Comparison of ENCODE assay signal across 8 mouse cellular contexts in genomic region chr1:86505461-86505860, GRCm38 (mm10). TPM values are rescaled to one million over a fixed set of nuclear protein-coding genes. Genes with fewer than 3 reads are reported as not detected.
DNase-seq lines count a peak whose midpoint lies in the region; ATAC-seq and TF ChIP-seq lines count a peak whose summit lies in the region.

No protein-coding gene starts in this region.

- H3K9ac ChIP-seq in embryonic facial prominence, embryonic 14.5 days (ENCODE audit: low read depth, low read length) = peak overlapping the region; percentile 68; the same call in 1 of the 2 replicates
- peak overlapping the region; percentile 61; the same call in 1 of the 2 replicates for H3K9ac ChIP-seq in liver, postnatal 0 days (replicated peaks)

- TF ChIP-seq CTCF in liver, postnatal 0 days (IDR thresholded peaks at IDR 0.05; ENCODE audit: low read depth) = no peak
- TF ChIP-seq CTCF in small intestine, adult 2 months (IDR thresholded peaks at IDR 0.05; ENCODE audit: extremely low read depth, insufficient read length, insufficient replicate concordance, low read depth, low read length) = no peak

- peak; percentile 39 for DNase-seq in adrenal gland, postnatal 14 days
- DNase-seq in adrenal gland, adult 8-10 months = no peak
- DNase-seq in A20 (ENCODE audit: low read depth, low spot score) = peak; percentile 62
- DNase-seq in embryonic facial prominence, embryonic 14.5 days (ENCODE audit: low spot score) = peak; percentile 73
- DNase-seq in hindbrain, embryonic 10.5 days (ENCODE audit: low spot score) = peak; percentile 62
- no peak for DNase-seq in liver, postnatal 0 days
- no peak for DNase-seq in spleen, postnatal 10 days (ENCODE audit: low spot score in 2 of 2)

- no peak overlapping the region for H3K4me3 ChIP-seq in embryonic facial prominence, embryonic 14.5 days (ENCODE audit: low read depth, low read length)
- H3K4me3 ChIP-seq in hindbrain, embryonic 10.5 days = peak overlapping the region; percentile 51; the same call in 1 of the 2 replicates
- no peak overlapping the region for H3K4me3 ChIP-seq in liver, postnatal 0 days (ENCODE audit: low read depth, low read length)
- H3K4me3 ChIP-seq in small intestine, adult 2 months (ENCODE audit: low read depth, low read length) = no peak overlapping the region

- peak overlapping the region; percentile 66 for H3K4me2 ChIP-seq in embryonic facial prominence, embryonic 14.5 days (ENCODE audit: low read depth, low read length)
- peak overlapping the region; percentile 89 for H3K4me2 ChIP-seq in liver, postnatal 0 days (ENCODE audit: low read depth, low read length)

- WGBS in embryonic facial prominence, embryonic 14.5 days = 90% methylated on average over 1 of the region's 1 CpGs
- WGBS in hindbrain, embryonic 10.5 days = 38% methylated on average over 1 of the region's 1 CpGs
- 47% methylated on average over 1 of the region's 1 CpGs for WGBS in liver, postnatal 0 days (ENCODE audit: insufficient replicate concordance)
- 73% methylated on average over 1 of the region's 1 CpGs for WGBS in small intestine, adult 2 months

- no peak for TF ChIP-seq EP300 in liver, postnatal 0 days (IDR thresholded peaks at IDR 0.05; ENCODE audit: low read depth)

- no peaks in the 10 kb centered on the region for H3K36me3 ChIP-seq in embryonic facial prominence, embryonic 14.5 days (ENCODE audit: control insufficient read depth, insufficient read depth, low read length)
- H3K36me3 ChIP-seq in hindbrain, embryonic 10.5 days = no peaks in the 10 kb centered on the region
- H3K36me3 ChIP-seq in liver, postnatal 0 days (replicated peaks; ENCODE audit: insufficient read depth, low read length) = no peaks in the 10 kb centered on the region
- H3K36me3 ChIP-seq in small intestine, adult 2 months (ENCODE audit: control insufficient read depth, insufficient read depth, low read length) = no peaks in the 10 kb centered on the region

- H3K27me3 ChIP-seq in embryonic facial prominence, embryonic 14.5 days (replicated peaks; ENCODE audit: control insufficient read depth, insufficient read depth, low read length) = no peaks in the 10 kb centered on the region
- no peaks in the 10 kb centered on the region for H3K27me3 ChIP-seq in hindbrain, embryonic 10.5 days (ENCODE audit: insufficient read depth, poor library complexity, severe bottlenecking)
- no peaks in the 10 kb centered on the region for H3K27me3 ChIP-seq in liver, postnatal 0 days (ENCODE audit: insufficient read depth, low read length)
- no peaks in the 10 kb centered on the region for H3K27me3 ChIP-seq in small intestine, adult 2 months (ENCODE audit: control insufficient read depth, insufficient read depth, low read length)

- H3K9me3 ChIP-seq in embryonic facial prominence, embryonic 14.5 days (ENCODE audit: control insufficient read depth, low read length) = no peaks in the 10 kb centered on the region
- H3K9me3 ChIP-seq in hindbrain, embryonic 10.5 days = no peaks in the 10 kb centered on the region
- no peaks in the 10 kb centered on the region for H3K9me3 ChIP-seq in liver, postnatal 0 days (ENCODE audit: low read length)

- TF ChIP-seq POLR2A in small intestine, adult 2 months (IDR thresholded peaks at IDR 0.05; ENCODE audit: low read depth, low read length) = no peak

- no peak for ATAC-seq in embryonic facial prominence, embryonic 14.5 days (ENCODE audit: low read depth)
- no peak for ATAC-seq in liver, postnatal 0 days

- peak overlapping the region; percentile 96 for H3K27ac ChIP-seq in embryonic facial prominence, embryonic 14.5 days (replicated peaks; ENCODE audit: low read depth, low read length)
- H3K27ac ChIP-seq in hindbrain, embryonic 10.5 days = peak overlapping the region; percentile 94
- peak overlapping the region; percentile 84 for H3K27ac ChIP-seq in liver, postnatal 0 days (ENCODE audit: low read depth)
- peak overlapping the region; percentile 91 for H3K27ac ChIP-seq in small intestine, adult 2 months (ENCODE audit: insufficient read depth, low read depth, low read length)

- H3K4me1 ChIP-seq in embryonic facial prominence, embryonic 14.5 days (ENCODE audit: control insufficient read depth, insufficient read depth, low read length) = peaks cover 37% of the 10 kb centered on the region
- peaks cover 86% of the 10 kb centered on the region for H3K4me1 ChIP-seq in hindbrain, embryonic 10.5 days (replicated peaks)
- H3K4me1 ChIP-seq in liver, postnatal 0 days (ENCODE audit: insufficient read depth) = peaks cover 57% of the 10 kb centered on the region
- peaks cover 38% of the 10 kb centered on the region for H3K4me1 ChIP-seq in small intestine, adult 2 months (ENCODE audit: control insufficient read depth, insufficient read depth, insufficient read length, low read length)

RNA-seq across cellular contexts. Expression of gene Ptma, which starts 21.1 kb away (rescaled TPM):
- total RNA-seq in adrenal gland, postnatal 14 days (2021) = 806 and 848 TPM in 2 replicates
- total RNA-seq in adrenal gland, adult 8-10 months (2022) = 100 to 1,000 TPM; 448 to 514 (median 510) TPM
- 1,814 and 2,055 TPM in 2 replicates for polyA plus RNA-seq in embryonic facial prominence, embryonic 14.5 days (2014; fragmentation: Nextera tagmentation; extraction: Ambion mirVana)
- 2,611 and 3,050 TPM in 2 replicates for polyA plus RNA-seq in hindbrain, embryonic 10.5 days (2016; fragmentation: Nextera tagmentation; extraction: Ambion mirVana)
- polyA plus RNA-seq in liver, postnatal 0 days (2015; fragmentation: Nextera tagmentation; extraction: Ambion mirVana) = 750 and 799 TPM in 2 replicates
- polyA plus RNA-seq in small intestine, adult 2 months (2012; rRNA removed) = 212 and 749 TPM in 2 replicates

Comparison
In these comparisons a context has a peak if more than half of its experiments do, and no peak if none do; other contexts are left out.
1. DNase-seq: peak in adrenal gland, postnatal 14 days (single experiment), A20 (single experiment), embryonic facial prominence, embryonic 14.5 days (single experiment) and hindbrain, embryonic 10.5 days (single experiment); none in adrenal gland, adult 8-10 months (single experiment), liver, postnatal 0 days (single experiment) and spleen, postnatal 10 days (0 of 2).
2. Peak in every context shown above with its lines, with median percentiles within 50 percentile points of each other: H3K27ac ChIP-seq.